Mouse (Mus musculus) heart, postnatal 14 days (tissue): Measurements from ENCODE around the gene Slc43a2. TPM values are rescaled to one million over a fixed set of nuclear protein-coding genes. Genes with fewer than 3 reads are reported as not detected.

Source experiments
- DNase-seq, 2 experiments: peaks; one replicate each; pipeline ENCODE4 v3.0.0; 2021 to 2022
- intact Hi-C: fragments of 180-260 bp; cut with DNase I; formaldehyde crosslinking; loops from one replicate; pipeline ENCODE4 v1.15.1; 2025
- total RNA-seq, 2 experiments: library from RNA; stranded (reverse); gene quantifications; 2 replicates each; pipeline ENCODE4 v1.2.3; 2021

The Slc43a2 gene
- total RNA-seq, 2 experiments from 2014 or later = 23.4 to 25.8 TPM

- DNase-seq = no peak
- intact Hi-C loops = no loop called here
Measured at GRCm38 (mm10) chr11:75525531-75526125, 5.9 kb upstream of the Slc43a2 start.

- DNase-seq = no peak
- intact Hi-C loops = no loop called here
Measured at GRCm38 (mm10) chr11:75526943-75527342, 4.6 kb upstream of the Slc43a2 start.

GRCm38 (mm10) chr11:75529771-75530170 lies 1.7 kb upstream of the Slc43a2 start:
- intact Hi-C loops = loop anchor here (1.0 to 5.0 kb wide), 3 partner anchors 15 to 213 kb away; no protein-coding TSS in a partner anchor

GRCm38 (mm10) chr11:75530325-75530724 lies 1.2 kb upstream of the Slc43a2 start:
- intact Hi-C loops = loop anchor here (1.0 to 5.0 kb wide), 2 partner anchors 43 to 212 kb away; no protein-coding TSS in a partner anchor
- DNase-seq = peak; percentile 97 to 100

More at GRCm38 (mm10) chr11:75529771-75530170, 1.7 kb upstream of the Slc43a2 start:
- no peak for DNase-seq

- DNase-seq = peak in 1 of 2 experiments; percentile 43
- intact Hi-C loops = loop anchor here (1.0 to 5.0 kb wide), 2 partner anchors 42 to 211 kb away; no protein-coding TSS in a partner anchor
Measured at GRCm38 (mm10) chr11:75530845-75531373, 585 bp upstream of the Slc43a2 start.

GRCm38 (mm10) chr11:75532340-75533277 lies 1.1 kb downstream of the Slc43a2 start:
- DNase-seq = no peak
- intact Hi-C loops = loop anchor here (5.0 kb wide), 1 partner anchor 210 kb away; no protein-coding TSS in a partner anchor

DNA sequence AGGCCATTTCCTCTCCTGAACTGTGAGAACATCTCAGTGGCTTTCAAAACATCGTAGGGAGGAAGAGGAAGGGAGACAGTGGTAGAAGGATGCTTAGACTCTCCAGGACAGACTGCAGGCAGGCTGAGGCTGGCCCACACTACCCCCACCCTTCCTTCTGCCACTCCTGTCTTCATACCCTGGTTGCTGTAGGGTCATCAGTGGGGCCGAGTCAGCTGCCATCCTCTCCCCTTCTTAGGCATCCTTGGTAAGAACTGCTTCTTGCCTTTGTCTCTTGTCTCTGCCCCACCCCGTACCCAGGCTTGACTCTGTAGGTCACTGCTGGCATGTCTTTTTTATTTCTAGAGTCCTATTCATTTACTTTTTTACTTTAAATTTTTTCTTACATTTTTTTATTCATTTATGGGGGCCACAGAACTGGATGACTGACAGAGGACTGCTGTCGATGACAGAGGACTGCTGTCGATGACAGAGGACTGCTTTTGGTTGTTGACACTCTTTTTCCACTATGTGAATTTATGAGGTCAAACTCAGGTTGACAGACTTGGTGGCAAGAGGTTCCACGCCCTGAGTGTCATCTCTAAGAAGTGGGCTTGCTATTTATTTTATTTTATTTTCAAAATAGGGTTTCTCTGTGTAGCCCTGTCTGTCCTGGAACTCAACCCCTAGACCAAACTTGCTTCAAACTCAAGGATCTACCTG lies 2.0 kb downstream of the Slc43a2 start:
- intact Hi-C loops = loop anchor here (5.0 kb wide), 1 partner anchor 209 kb away; no protein-coding TSS in a partner anchor

GRCm38 (mm10) chr11:75534286-75535033 lies 3.0 kb downstream of the Slc43a2 start:
- no peak for DNase-seq
- intact Hi-C loops = loop anchor here (5.0 kb wide), 1 partner anchor 208 kb away; no protein-coding TSS in a partner anchor

More for the DNA sequence above, 2.0 kb downstream of the Slc43a2 start:
- DNase-seq = no peak

DNA sequence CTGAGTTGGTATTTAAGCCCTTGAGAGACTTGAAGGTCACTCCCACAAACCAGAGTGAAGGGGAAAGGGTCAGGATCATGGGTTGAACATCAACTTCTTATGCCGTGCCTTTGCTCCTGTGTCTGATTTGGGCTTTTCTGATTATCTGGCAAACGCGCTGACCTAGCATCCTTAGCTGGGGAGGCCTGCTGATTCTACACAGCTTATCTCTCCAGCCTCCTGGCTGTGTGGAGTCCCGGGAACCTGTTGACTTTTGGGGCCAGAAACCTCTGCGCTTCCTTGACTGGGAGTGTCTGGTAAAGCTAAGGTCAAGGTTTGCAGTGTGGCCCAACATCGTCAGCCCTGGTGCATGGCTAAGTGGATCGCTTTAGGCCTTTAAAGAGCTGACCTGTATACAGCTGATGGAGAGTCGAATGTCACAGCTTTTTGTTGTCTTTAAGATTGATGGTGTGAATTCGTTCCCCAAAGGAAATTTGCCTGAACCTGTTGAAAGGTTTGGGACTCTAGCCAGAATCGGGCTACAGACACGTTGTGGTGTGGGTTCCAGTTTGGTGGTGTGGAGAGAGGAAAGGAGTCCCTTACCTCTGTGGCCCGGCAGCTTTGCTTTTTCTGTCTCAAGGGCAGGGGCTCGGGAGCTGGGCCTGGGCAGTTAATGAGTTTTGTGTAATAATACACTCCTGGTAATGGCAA lies 3.8 kb downstream of the Slc43a2 start:
- no peak for DNase-seq
- intact Hi-C loops = no loop called here

- intact Hi-C loops = no loop called here
- DNase-seq = no peak
Measured at GRCm38 (mm10) chr11:75536255-75537024, 4.9 kb downstream of the Slc43a2 start.

GRCm38 (mm10) chr11:75537025-75537414 lies 5.5 kb downstream of the Slc43a2 start:
- intact Hi-C loops = no loop called here

GRCm38 (mm10) chr11:75537491-75538183 lies 6.1 kb downstream of the Slc43a2 start:
- peak in 1 of 2 experiments; percentile 51 for DNase-seq
- intact Hi-C loops = no loop called here

More at GRCm38 (mm10) chr11:75537025-75537414, 5.5 kb downstream of the Slc43a2 start:
- no peak for DNase-seq

DNA sequence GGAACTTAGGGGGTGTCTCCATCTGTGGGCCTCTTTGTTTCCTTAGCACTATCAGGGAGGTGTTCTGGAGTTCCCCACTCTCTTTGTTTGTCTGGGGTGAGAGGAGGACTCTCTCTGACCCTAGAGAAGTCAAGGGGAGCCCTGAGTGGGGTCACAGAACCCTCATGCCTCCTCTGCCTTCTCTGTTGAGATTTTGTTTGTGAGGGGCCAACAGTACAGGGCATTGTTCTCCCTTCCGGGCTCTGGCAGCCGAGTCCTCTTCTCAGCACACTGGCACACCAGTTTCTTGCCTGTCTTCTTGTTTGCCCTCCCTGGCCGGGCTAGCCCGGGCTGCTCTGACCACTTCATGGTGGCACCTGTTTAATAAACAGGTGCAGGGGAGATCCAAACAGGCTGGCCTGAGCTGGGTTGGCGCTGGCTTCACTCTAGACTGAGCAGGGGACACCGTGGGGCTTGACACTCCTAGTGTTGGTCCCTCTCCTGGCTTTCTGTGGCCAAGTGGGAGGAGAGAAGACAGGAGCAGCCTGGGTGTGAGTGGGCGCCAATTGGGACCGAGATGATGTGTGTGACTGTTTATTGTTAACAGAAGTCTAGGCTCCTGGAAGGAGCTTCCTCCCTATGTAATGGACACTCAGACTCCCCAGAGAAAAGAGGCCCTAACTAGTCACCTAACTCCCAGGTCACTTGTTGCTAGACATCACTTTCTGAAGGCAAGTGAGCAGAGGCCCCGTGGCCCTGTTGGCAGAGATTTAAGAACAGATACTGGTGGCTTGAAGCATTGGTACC lies 6.9 kb downstream of the Slc43a2 start:
- no peak for DNase-seq
- intact Hi-C loops = no loop called here

- DNase-seq = no peak
- intact Hi-C loops = no loop called here
Measured at GRCm38 (mm10) chr11:75538970-75539299, 7.4 kb downstream of the Slc43a2 start.

GRCm38 (mm10) chr11:75540209-75540608 lies 8.7 kb downstream of the Slc43a2 start:
- intact Hi-C loops = no loop called here
- no peak for DNase-seq

GRCm38 (mm10) chr11:75540710-75541581 lies 9.5 kb downstream of the Slc43a2 start:
- no peak for DNase-seq
- intact Hi-C loops = no loop called here
